Mouse (Mus musculus) fat pad, adult 2 months (tissue): Measurements from ENCODE around the gene Fcgr2b.

ENCODE experiments used
- DNase-seq: peaks from one replicate; pipeline ENCODE4 v3.0.0-alpha.2; 2011; ENCODE audit warnings: low read depth, low spot score; ENCODE audit errors: extremely low read depth

Fcgr2b gene

GRCm38 (mm10) chr1:170928467-170928866 is 47.9 kb downstream of the Fcgr2b start:
- DNase-seq = no peak

DNA sequence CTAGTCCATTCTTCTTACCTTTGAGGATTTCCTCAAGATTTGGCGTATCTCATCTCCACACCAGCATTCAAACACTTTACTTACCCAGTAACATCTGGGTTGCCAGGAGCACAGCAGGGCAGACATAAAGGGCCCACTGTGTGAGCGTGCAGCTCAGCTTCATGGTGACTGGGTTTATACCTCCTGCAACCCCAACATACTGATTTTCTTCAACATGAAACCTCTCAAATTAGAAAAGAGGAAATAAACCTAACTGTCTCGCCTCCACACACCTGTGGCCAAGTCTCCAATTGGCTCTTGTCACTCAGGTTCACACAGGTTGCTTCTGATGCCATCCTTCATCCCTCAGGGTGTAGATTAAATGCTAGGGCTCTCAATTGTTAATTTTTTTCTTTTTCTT is 49.0 kb downstream of the Fcgr2b start, which contains the start of gene Fcrla:
Fcrla (minus strand) TSS at position 206 of the 400 bp plus-strand sequence.
- no peak for DNase-seq

DNA sequence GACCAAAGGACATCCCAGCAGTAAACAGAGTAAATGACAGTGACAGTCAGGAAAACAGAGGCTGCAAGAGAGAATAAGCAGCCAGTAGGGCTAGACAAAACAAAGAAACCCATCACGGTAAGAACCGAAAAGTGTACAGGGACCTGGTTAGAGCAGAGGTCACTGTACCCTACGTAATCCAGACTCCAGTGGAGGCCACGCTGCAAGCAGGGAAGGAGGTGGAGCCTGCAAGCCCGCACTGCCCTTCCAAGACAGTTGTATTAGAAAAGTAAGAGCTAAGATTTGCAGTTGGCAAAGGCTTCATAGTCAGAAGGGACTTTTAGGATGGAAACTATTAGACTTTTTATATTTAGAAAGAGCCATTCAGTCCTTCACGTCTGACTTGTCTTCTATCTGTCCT is 49.4 kb downstream of the Fcgr2b start:
- no peak for DNase-seq

DNA sequence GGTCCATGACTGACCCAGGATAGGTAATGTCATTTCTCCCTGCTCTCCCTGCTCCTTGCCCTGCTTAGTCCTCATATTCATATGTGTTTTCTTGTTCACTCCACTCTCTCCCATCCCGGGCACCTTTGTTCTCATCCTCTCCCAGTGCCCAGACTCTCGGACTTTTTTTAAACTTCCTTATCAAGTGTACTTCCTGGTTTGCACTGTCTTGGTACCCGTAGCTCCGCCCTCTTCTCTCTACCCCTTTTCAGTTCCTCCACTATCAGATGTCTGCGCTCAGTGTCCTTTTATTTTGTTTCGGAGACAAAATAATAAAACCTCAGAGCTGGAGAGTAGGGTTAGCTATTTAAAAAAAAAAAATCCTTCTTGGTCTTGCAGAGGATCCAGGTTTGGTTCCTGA is 51.9 kb downstream of the Fcgr2b start:
- DNase-seq = no peak

- DNase-seq = no peak
Observed at GRCm38 (mm10) chr1:170919308-170919707, 57.0 kb downstream of the Fcgr2b start.

DNA sequence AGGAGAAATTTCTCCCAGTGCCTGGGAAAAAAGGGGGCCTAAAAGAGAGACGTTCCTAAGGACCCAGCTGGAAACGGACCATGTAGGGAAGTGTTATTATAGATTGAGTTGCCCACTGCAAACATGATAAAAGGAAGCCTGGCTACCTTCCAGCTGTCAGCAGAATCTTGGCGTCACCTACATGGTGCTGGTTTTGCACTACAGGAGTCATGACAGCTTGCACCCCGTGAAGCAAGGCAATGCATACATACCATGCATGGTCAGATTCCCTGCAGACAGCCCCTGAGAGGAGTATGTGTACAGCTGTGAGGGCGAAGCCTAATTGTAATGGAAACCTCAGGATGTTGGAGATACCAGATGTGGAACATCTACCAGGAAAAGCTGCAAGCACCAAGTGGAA is 60.7 kb downstream of the Fcgr2b start:
- no peak for DNase-seq

- no peak for DNase-seq
Observed at GRCm38 (mm10) chr1:170912891-170913615, 63.3 kb downstream of the Fcgr2b start, which contains the start of gene Fcrlb. TSS of gene Fcrlb (minus strand) at chr1:170912941.

GRCm38 (mm10) chr1:170911907-170912660 is 64.3 kb downstream of the Fcgr2b start:
- no peak for DNase-seq
